Mouse (Mus musculus) urinary bladder, postnatal 36 days (tissue): ENCODE measurements at regions not wholly inside any gene's neighbourhood (a gene's known extent, or its start where the extent isn't known, plus 50 kb on each side); places are given as distances from the start of the nearest gene placed in this dataset.

Experiments used
- DNase-seq, 2 experiments: peaks; one replicate each; pipeline ENCODE4 v3.0.0; 2022; ENCODE audit warnings: low spot score in 2 of 2, mixed read lengths in 1 of 2

DNA sequence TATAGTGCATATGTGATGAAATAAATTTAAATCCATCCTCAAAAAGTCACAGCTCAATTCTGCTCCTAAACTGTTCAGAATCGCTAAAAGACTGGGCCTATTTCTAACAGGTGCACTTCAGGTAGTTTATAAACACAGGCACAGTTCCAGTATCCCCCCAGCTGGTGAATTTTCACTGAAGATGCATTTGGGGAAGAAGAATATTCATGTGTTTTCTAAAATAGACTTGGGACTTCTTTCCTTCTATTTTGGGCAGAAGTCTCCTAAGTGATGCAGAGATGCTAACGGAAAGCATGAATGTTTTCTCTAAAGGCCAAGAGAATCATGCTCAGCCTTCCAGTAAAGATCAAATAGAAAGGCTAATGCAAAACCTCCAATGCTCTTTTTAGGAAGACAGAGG is 660.9 kb upstream of the Dpp10 start:
- no peak for DNase-seq

DNA sequence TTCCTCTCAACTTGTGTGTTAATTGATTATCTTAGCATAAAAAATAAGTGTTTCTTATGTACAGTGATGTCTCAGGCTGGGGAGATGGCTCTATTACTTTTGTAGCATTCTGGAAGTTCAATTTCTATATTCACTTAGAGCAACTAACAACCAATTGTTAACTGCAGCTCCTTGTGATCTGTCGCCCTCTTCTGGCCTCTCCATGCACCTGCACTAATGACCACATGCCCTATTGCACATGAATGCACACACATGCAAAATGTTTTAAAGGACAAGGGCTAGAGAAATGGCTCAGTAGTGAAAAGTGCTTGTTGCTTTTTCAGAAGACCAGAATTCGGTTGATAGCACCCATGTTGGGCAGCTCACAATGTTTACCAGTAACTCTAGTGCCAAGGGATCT is 629.1 kb upstream of the Dpp10 start:
- no peak for DNase-seq

DNA sequence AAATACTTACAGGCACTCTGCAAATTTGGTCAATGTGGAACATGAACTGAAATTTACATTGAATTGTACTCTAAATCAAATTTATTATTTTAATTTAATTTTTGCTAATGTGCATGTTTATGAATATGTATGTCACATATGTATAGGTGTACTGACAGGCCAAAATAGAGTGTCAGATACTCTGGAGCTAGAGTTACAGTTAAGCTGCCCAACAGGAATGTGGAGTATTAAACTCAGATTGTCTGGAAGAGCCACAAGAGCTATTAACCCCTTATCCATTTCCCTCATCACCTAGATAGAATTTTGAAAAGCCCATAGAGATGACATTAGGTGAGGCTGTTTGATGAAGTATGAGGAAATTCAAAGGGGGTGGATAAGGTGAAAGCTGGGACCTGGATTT is 607.5 kb upstream of the Dpp10 start:
- DNase-seq: no peak

DNA sequence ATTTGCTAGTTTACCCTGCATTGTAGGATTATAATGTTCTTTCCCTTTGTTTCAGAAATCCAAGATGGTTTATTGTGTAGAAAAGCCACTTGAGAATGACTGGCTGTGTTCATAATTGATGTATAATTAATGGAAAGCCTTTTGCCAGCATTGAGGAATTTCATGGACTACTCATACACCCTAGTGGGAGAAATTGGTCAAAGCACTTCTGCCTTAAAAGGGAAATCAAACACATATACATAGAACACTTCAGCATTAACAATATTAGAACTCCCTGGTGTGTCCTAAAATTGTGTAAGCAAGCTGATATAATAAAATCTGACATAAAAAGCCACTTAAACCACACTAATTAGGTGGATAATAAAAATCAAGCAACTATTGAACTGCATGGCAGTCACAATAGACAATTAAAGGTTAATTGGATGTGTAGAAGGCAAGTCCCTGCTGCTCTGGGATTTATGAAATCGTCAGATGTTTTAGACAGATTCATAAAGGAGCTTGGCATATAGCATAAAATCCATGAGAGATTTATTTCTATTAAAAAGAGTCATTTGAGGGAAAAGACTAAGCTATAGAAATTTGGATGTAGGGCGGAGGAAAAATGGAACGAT is 607.0 kb upstream of the Dpp10 start:
- no peak for DNase-seq

DNA sequence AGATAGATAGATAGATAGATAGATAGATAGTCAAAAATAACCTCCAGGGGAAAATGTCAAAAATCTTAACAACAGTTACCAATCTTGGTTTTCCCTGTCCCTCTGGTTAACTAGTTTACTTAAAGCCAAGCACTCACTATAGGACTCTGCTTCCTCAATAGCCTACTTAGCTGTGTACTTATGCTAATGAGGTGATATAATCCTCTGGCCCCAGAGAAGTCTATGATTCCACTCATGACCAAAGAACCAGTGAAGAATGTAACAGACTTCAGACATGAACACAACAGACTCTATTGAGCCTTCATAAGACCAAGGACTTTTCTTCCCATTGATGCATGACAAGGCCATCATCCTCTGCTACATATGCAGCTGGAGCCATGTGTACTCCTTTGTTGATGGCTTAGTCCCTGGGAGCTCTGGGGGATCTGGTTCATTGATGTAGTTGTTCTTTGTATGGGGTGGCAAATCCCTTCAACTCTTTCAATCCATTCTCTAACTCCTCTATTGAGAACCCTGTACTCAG is 589.9 kb upstream of the Dpp10 start:
- DNase-seq: no peak

DNA sequence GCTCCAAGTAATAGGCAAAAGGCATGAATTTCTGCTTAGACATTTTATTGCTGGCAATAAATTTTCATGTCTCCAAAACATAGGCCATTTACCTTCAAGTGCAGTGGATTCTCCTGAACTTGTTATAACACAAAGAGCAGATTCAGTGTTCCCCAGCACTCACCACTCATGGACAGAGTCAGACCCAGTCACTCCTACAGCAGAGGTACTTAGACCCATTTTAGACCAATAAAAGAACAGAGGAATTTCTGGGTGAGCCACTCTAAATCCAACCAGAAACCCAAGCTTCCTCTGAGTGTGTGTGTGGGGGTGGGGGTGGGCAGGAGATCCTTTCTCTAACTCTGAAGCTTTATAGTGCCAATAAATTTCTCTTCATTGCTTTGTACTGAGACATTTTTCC is 584.7 kb upstream of the Dpp10 start:
- DNase-seq: no peak

DNA sequence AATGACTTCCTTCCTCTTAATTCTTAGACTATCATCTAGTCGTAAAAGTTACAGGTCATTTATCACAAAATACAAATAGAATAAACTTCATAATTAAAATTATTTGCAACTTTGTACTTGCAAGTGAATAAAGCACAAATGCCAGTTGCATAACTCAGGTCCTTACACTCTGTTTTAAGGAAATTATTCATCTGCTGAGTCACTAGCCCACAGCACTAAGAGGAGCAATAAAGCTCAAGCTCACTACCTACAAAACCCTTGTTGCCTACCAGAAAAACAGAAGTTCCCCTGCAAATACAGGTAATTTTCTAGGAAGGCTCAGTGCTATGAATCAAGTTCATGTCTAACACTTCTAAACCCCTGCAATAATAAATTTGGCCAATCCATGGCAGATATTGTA is 539.3 kb upstream of the Dpp10 start:
- DNase-seq: no peak
